Mouse (Mus musculus) E14TG2a.4 (cell line): ENCODE data around the gene Synpo2l.

Source experiments
- CTCF ChIP-seq: conservative IDR thresholded peaks from 2 replicates; pipeline ENCODE4 v1.5.1; 2014; ENCODE audit warnings: low read length
- POU5F1 ChIP-seq: IDR thresholded peaks from 2 replicates; pipeline ENCODE4 v1.6.1; 2014; ENCODE audit warnings: low read length, borderline replicate concordance

DNA sequence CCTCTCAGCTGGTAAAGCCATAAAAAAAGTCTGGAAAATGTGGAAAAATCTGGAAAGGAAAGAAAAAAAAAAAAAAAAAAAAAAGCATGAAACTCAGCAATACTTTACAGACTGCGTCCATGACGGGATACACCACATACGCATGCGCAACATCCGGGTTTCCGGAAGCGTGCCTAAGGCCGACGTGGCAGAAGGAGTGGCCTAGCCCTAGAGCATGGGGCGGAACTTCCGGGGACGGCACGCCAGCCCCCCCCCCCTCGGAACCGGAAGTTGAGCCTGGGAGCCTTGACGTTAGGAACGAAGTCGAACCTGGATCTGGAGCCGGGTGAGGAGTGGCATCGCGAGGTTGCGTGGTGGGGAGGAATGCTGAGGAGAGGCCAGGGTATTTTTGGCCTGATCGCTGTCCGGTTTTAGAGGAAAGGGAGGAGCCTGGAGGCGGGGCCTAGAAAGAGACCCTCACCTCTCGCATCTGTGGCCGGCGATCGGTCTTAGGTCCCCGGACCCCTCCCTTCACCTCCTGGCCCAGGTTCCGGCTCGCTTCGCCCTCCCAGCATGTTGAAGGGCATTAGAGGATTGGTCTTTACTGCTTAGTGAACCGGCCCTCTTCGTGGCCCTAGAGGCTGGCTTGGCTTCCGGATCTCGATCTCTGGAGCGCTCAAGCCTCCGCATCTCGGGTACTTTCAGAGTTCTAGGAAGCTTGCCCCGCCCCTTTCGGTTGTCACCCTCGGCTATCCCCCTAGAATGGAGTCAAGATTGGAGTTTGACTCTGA, 6.1 kb upstream of the Synpo2l start, which contains the start of gene Sec24c:
- TF ChIP-seq CTCF (no peak), POU5F1 (no peak)
